Mouse (Mus musculus) heart, adult 18-20 months (tissue): ENCODE measurements at regions not wholly inside any gene's neighbourhood (a gene's known extent, or its start where the extent isn't known, plus 50 kb on each side); places are given as distances from the start of the nearest gene placed in this dataset.
"Not testable (repeated sequence)": the region's sequence is repeated elsewhere in the genome, so short reads cannot be mapped to it uniquely, and the experiment has no call there.

ENCODE experiments used
- DNase-seq, 2 experiments: peaks; one replicate each; pipeline ENCODE4 v3.0.0; 2021 to 2022; ENCODE audit warnings: mixed read lengths in 1 of 2

- no peak for DNase-seq
These were observed 1451.1 kb upstream of the Pcdh20 start for GRCm38 (mm10) chr14:89922316-89922715.

DNA sequence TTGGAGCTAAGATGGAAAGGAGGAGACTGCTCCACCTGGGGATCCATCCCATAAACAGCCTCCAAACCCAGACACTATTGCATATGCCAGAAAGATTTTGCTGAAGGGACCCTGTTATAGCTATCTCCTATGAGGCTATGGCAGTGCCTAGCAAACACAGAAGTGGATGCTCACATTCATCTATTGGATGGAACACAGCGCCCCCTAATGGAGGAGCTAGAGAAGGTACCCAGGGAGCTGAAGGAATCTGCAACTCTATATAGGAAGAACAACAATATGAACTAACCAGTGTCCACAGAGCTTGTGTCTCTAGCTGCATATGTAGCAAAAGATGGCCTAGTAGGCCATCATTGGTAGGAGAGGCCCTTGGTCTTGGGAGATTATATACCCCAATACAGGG, 1449.4 kb upstream of the Pcdh20 start:
- not testable (repeated sequence) for DNase-seq

GRCm38 (mm10) chr14:89898701-89899227, 1427.6 kb upstream of the Pcdh20 start:
- DNase-seq: peak in 1 of 2 experiments; percentile 1

DNA sequence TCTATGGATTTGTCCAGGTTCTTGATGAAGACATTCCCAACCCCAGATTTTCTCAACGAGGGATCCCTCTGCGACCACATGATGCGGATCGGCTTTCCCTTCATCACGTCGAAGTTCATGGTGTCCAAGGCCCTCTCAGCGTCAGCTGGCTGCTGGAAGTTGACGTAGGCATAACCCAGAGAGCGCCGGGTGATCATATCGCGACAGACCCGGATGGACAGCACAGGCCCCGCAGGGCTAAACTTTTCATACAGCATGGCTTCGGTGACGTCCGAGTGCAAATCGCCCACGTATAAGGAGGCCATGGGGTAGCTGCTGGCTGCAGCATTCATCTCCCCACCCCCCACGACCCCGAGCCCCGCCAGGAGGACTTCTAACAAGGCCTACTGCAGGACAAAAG, 1426.9 kb upstream of the Pcdh20 start:
- not testable (repeated sequence) for DNase-seq

- not testable (repeated sequence) for DNase-seq
These were observed 1425.7 kb upstream of the Pcdh20 start for GRCm38 (mm10) chr14:89896891-89897290.
